Mouse (Mus musculus) thymus, adult 2 months (tissue): ENCODE results near the gene Myo9b. TPM values are rescaled to one million over a fixed set of nuclear protein-coding genes. Genes with fewer than 3 reads are reported as not detected.
"Not testable (repeated sequence)": the region's sequence is repeated elsewhere in the genome, so short reads cannot be mapped to it uniquely, and the experiment has no call there.

Experiments
- DNase-seq: peaks from one replicate; pipeline ENCODE4 v3.0.0; 2021
- H3K27ac ChIP-seq: fragments of 200-500 bp; 2 replicates; pipeline ENCODE4 v1.5.1; 2012; ENCODE audit warnings: low read length, control low read depth; ENCODE audit not compliant: control insufficient read depth, insufficient read depth
- H3K27me3 ChIP-seq: fragments of 200-500 bp; 2 replicates; pipeline ENCODE4 v1.6.1; 2012; ENCODE audit warnings: mild to moderate bottlenecking, low read length, moderate library complexity, mixed read lengths; ENCODE audit not compliant: control insufficient read depth, insufficient read depth
- H3K36me3 ChIP-seq: fragments of 200-500 bp; 2 replicates; pipeline ENCODE4 v1.6.1; 2012; ENCODE audit warnings: mild to moderate bottlenecking, low read length, moderate library complexity; ENCODE audit not compliant: control insufficient read depth, insufficient read depth
- H3K4me1 ChIP-seq: fragments of 200-500 bp; replicated peaks from 2 replicates; pipeline ENCODE4 v1.6.1; 2012; ENCODE audit warnings: low read length; ENCODE audit not compliant: control insufficient read depth, insufficient read depth
- H3K4me3 ChIP-seq: fragments of 200-500 bp; 2 replicates; pipeline ENCODE4 v1.5.1; 2012; ENCODE audit warnings: mild to moderate bottlenecking, low read length, control low read depth, moderate library complexity; ENCODE audit not compliant: control insufficient read depth, insufficient read depth
- CTCF ChIP-seq: fragments of 200-500 bp; IDR thresholded peaks from 2 replicates; pipeline ENCODE4 v1.5.1; 2012; ENCODE audit warnings: mild to moderate bottlenecking, control low read depth, low read length, moderate library complexity, borderline replicate concordance; ENCODE audit not compliant: control insufficient read depth, poor library complexity, insufficient read depth; ENCODE audit errors: extremely low read depth
- POLR2A ChIP-seq: fragments of 200-500 bp; IDR thresholded peaks from 2 replicates; pipeline ENCODE4 v1.6.1; 2012; ENCODE audit warnings: mild to moderate bottlenecking, low read length, control low read depth, moderate library complexity; ENCODE audit not compliant: control insufficient read depth, poor library complexity, insufficient read depth; ENCODE audit errors: extremely low read depth
- WGBS: fragments of 180-500 bp; shearing (Covaris S2); methylation state at CpG from one replicate; pipeline ENCODE4 v1.1.7; 2018; 5-methylcytosine and 5-hydroxymethylcytosine counted together
- polyA plus RNA-seq: library from polyadenylated mRNA; depleted of rRNA; stranded (reverse); fragments of >200 nt; gene quantifications from 2 replicates; pipeline ENCODE4 v1.2.3, GENCODE M21; 2012

Myo9b gene
- polyA plus RNA-seq, 1 experiment: 82.5 TPM

GRCm38 (mm10) chr8:71267690-71268089, 4.8 kb upstream of the Myo9b start:
- H3K36me3 ChIP-seq: no peaks in the 10 kb centered on the region
- 97% methylated on average over 2 of the region's 2 CpGs for WGBS
- peaks cover 6% of the 10 kb centered on the region for H3K4me1 ChIP-seq
- H3K27me3 ChIP-seq: no peaks in the 10 kb centered on the region
- H3K4me3 ChIP-seq: no peak overlapping the region
- no peak for TF ChIP-seq POLR2A
- TF ChIP-seq CTCF: no peak
- no peak overlapping the region for H3K27ac ChIP-seq
- no peak for DNase-seq

GRCm38 (mm10) chr8:71268286-71268685, 4.2 kb upstream of the Myo9b start:
- H3K4me1 ChIP-seq, H3K27me3 ChIP-seq, H3K36me3 ChIP-seq, H3K4me3 ChIP-seq, DNase-seq, H3K27ac ChIP-seq: not testable (repeated sequence)
- WGBS: 98% methylated on average over 6 of the region's 6 CpGs

GRCm38 (mm10) chr8:71271630-71272029, 884 bp upstream of the Myo9b start:
- Histone ChIP-seq H3K27me3 (no peaks in the 10 kb centered on the region), H3K27ac (no peak overlapping the region), H3K36me3 (no peaks in the 10 kb centered on the region), H3K4me3 (peak overlapping the region; percentile 54), H3K4me1 (peaks cover 25% of the 10 kb centered on the region)
- TF ChIP-seq POLR2A (no peak), CTCF (no peak)
- DNase-seq: no peak
- WGBS: 38% methylated on average over 5 of the region's 5 CpGs

GRCm38 (mm10) chr8:71273151-71273510, 617 bp downstream of the Myo9b start:
- WGBS: under 1% methylated on average over 14 of the region's 14 CpGs
- peak; percentile 67 for DNase-seq
- no peak for TF ChIP-seq CTCF
- TF ChIP-seq POLR2A: no peak
- peak overlapping the region; percentile 72 for H3K27ac ChIP-seq
- H3K4me3 ChIP-seq: peak overlapping the region; percentile 78
- no peaks in the 10 kb centered on the region for H3K27me3 ChIP-seq
- H3K36me3 ChIP-seq: no peaks in the 10 kb centered on the region
- peaks cover 25% of the 10 kb centered on the region for H3K4me1 ChIP-seq

GRCm38 (mm10) chr8:71274478-71274877, 2.0 kb downstream of the Myo9b start:
- TF ChIP-seq CTCF: no peak
- no peak for TF ChIP-seq POLR2A
- no peak overlapping the region for H3K4me3 ChIP-seq
- H3K36me3 ChIP-seq: no peaks in the 10 kb centered on the region
- H3K27me3 ChIP-seq: no peaks in the 10 kb centered on the region
- H3K27ac ChIP-seq: no peak overlapping the region
- no peak for DNase-seq
- peaks cover 25% of the 10 kb centered on the region for H3K4me1 ChIP-seq

GRCm38 (mm10) chr8:71276166-71276565, 3.7 kb downstream of the Myo9b start:
- Histone ChIP-seq H3K36me3 (no peaks in the 10 kb centered on the region), H3K27me3 (no peaks in the 10 kb centered on the region), H3K4me1 (peaks cover 25% of the 10 kb centered on the region), H3K27ac (no peak overlapping the region), H3K4me3 (no peak overlapping the region)
- WGBS: 98% methylated on average over 3 of the region's 3 CpGs
- TF ChIP-seq POLR2A (no peak), CTCF (no peak)
- no peak for DNase-seq

- not testable (repeated sequence) for H3K4me3 ChIP-seq, H3K4me1 ChIP-seq, H3K27me3 ChIP-seq, DNase-seq, H3K27ac ChIP-seq, H3K36me3 ChIP-seq
- WGBS: 95% methylated on average over 1 of the region's 1 CpGs
Observed at GRCm38 (mm10) chr8:71279409-71279808, 6.9 kb downstream of the Myo9b start.

- 96% methylated on average over 1 of the region's 1 CpGs for WGBS
- peaks cover 17% of the 10 kb centered on the region for H3K4me1 ChIP-seq
- not testable (repeated sequence) for H3K4me3 ChIP-seq, H3K27ac ChIP-seq, H3K27me3 ChIP-seq, DNase-seq, H3K36me3 ChIP-seq
Observed at GRCm38 (mm10) chr8:71281731-71282130, 9.2 kb downstream of the Myo9b start.
